Mouse (Mus musculus) layer of hippocampus, adult 8-10 months (tissue): ENCODE measurements around the gene Slc17a8. TPM values are rescaled to one million over a fixed set of nuclear protein-coding genes. Genes with fewer than 3 reads are reported as not detected.

ENCODE experiments used
- DNase-seq, 2 experiments: peaks; one replicate each; pipeline ENCODE4 v3.0.0; 2022; ENCODE audit warnings: low spot score in 2 of 2
- total RNA-seq, 4 experiments: library from RNA; stranded (reverse); gene quantifications; 2 replicates each; pipeline ENCODE4 v1.2.4; 2022

Slc17a8 gene
- total RNA-seq, 4 experiments from 2014 or later, result 2.4 to 3.6 (median 2.7) TPM

DNA sequence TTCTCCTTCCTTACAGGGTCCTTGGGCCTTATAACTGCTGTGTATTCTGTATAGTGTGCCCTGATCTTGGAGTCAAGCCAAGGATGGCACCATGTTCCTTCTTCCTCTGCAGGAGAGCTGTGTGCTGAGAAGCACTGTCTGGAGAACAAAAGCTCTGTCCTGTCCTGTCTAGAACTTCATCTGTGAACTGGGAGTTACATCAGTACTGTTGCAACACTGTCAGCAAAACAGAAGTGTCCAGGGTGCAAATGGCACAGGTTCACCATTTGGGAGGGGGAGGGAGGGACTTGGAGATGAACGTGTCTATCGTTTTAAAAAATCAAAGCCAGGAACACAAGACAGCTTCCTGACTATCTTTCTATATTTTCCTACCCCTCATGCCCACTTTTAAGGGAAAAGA, 89.1 kb downstream of the Slc17a8 start:
- no peak for DNase-seq

DNA sequence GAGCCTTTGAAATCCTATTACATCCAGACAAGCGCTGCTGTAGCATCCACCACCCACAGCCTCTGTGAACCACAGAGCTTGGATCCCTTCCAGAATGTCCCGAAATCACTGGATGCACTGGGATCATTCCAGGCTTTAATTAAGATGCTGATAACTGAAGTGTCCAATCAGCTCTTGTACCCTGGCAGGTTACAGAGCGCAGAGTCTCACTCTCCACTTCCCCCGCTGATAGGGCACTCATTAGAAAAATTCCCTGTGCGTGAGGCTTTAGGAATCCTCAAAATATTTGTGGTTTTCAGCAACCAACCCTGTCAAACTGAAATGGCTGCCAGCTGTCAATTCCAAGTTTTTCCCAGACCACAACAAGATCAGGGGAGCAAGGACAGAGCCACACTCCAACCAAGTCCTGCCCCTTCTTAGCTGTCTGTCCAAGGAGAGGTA, 89.8 kb downstream of the Slc17a8 start:
- DNase-seq, result no peak

DNA sequence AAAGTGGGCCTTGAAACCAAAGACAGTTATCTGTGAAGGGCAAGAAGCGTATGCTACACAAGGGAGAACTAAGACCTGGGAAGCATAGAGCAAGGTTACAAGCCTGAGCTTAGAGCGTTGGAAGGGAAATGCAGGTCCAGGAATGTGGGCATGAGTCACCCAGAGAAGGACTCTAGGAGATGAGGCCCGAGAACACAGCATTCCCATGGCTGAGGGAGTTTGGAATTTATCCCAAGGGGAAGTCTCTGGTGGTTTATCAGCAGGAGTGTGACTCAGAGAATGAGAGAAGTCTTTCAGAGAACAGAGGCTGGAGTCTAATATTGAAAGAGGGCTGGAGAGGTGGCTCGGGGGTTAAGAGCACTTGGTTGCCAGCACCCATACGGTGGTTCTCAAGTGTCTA, 94.0 kb downstream of the Slc17a8 start:
- no peak for DNase-seq

DNA sequence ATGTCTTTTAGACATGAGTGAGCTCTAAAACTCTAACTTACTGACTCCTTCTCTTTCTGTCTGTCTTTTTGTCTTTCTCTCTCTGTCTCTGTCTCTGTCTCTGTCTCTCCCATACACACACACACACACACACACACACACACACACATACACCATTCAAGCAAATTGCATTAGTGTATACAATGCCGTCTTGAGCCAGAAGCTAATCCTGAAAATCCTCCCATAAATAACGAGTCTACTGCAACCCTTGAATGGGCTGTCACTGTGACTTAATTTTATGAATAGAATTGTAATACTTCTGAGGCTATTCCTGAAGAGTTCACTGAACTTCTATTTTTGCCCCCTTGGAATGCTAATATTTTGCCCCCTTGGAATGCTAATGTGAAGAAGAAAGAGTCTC, 95.2 kb downstream of the Slc17a8 start:
- DNase-seq, result no peak

Other genes with a start within 250 kb of the Slc17a8 start
- gene Gas2l3, start 177.3 kb downstream of the Slc17a8 start, total RNA-seq, result 1 to 10 TPM; 3.7 to 4.3 (median 3.9) TPM
- under 1 TPM; 0.14 to 0.54 (median 0.21) TPM for gene Nr1h4, start 87.7 kb downstream of the Slc17a8 start, total RNA-seq
- 10 to 100 TPM; 25.9 to 31.8 (median 29.6) TPM for gene Scyl2, start 65.0 kb upstream of the Slc17a8 start, total RNA-seq
- 10 to 100 TPM; 23.8 to 31.5 (median 25.8) TPM for gene Actr6, start 111.0 kb upstream of the Slc17a8 start, total RNA-seq
- 10 to 100 TPM; 72.3 to 83.6 (median 75.0) TPM for gene Uhrf1bp1l, start 123.7 kb upstream of the Slc17a8 start, total RNA-seq